In the genomic region with DNA sequence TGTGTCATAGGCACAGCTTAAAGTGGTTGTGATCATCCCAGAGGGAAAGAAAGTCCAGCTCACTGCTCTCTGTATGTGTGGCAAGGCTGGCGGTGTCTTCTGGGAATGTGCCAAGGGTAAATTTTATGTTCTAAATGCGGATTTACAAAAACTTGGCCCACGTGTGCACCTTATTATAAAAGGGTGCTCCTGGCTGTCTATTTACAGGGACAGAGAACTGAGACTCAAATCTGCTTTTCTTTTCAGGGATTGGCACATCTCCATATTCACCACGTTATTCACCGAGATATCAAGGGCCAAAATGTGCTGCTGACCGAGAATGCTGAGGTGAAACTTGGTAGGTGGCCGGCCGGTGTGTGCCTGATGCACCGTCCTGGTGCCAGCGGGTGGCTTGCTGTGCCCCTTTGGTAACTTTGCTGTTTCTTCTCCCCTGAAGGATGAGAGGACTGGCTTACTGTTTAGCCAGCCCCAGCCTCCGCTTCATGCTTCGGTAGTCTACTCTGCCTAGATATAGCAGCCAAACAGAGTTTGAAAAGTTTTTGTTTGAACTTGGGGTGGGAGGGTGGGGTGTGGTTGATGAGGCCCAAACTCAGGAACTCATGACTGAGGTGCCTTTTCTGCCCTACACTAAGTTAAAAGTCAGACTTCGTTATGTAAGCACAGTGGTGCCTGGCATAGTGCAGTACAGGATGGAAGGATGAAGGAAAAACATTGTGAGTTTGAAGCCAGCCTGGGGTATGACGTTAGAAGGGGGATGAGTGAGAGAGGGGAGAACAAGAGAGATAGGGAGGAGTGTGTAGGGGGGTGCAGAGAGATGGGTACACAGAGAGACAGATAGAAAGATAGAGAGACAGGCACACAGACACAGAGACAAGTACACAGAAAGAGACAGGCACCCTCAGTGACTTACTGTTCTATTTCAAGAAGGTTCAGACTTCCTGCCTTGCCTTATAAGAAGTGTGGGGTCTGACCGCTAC, we compare ENCODE assay signal across 15 mouse cellular contexts.
DNase-seq lines count a peak whose midpoint lies in the region; ATAC-seq and TF ChIP-seq lines count a peak whose summit lies in the region.
"Had no signal": no experiment of that assay in that cellular context is flagged by ENCODE, and none has a peak within 500 bp of the region (broad histone marks: within the 10 kb centered on the region; RNA-seq: fewer than 3 reads in every experiment).

No protein-coding gene starts in this region.

- no peaks in the 10 kb centered on the region for H3K27me3 ChIP-seq in hindbrain, embryonic 16.5 days (replicated peaks; ENCODE audit: control insufficient read depth, insufficient read depth, low read length)
- H3K27me3 ChIP-seq in hindbrain, embryonic 12.5 days = no peaks in the 10 kb centered on the region
- no peaks in the 10 kb centered on the region for H3K27me3 ChIP-seq in spleen, adult 2 months (ENCODE audit: control insufficient read depth, insufficient read depth, low read length)
- no peaks in the 10 kb centered on the region for H3K27me3 ChIP-seq in kidney, embryonic 15.5 days
- no peaks in the 10 kb centered on the region for H3K27me3 ChIP-seq in stomach, postnatal 0 days (ENCODE audit: control insufficient read depth, insufficient read depth, low read length)
- H3K27me3 ChIP-seq: stomach, embryonic 15.5 days had no signal

- no peak for TF ChIP-seq CTCF in spleen, adult 2 months (IDR thresholded peaks at IDR 0.05; ENCODE audit: extremely low read depth, insufficient read depth, insufficient read length, insufficient replicate concordance)
- TF ChIP-seq CTCF in stomach, postnatal 0 days (IDR thresholded peaks at IDR 0.05; ENCODE audit: low read depth) = no peak

- no peak for TF ChIP-seq EP300 in stomach, postnatal 0 days (optimal IDR thresholded peaks at IDR 0.05)

- no peaks in the 10 kb centered on the region for H3K9me3 ChIP-seq in hindbrain, embryonic 16.5 days (ENCODE audit: control insufficient read depth, low read length)
- H3K9me3 ChIP-seq in hindbrain, embryonic 12.5 days (replicated peaks) = no peaks in the 10 kb centered on the region
- H3K9me3 ChIP-seq in kidney, embryonic 15.5 days (replicated peaks) = no peaks in the 10 kb centered on the region
- no peaks in the 10 kb centered on the region for H3K9me3 ChIP-seq in stomach, postnatal 0 days (ENCODE audit: control insufficient read depth, low read length)
- H3K9me3 ChIP-seq: stomach, embryonic 15.5 days had no signal

- H3K4me1 ChIP-seq in hindbrain, embryonic 16.5 days (ENCODE audit: control insufficient read depth, insufficient read depth, low read depth, low read length) = peaks cover 12% of the 10 kb centered on the region
- peaks cover 2% of the 10 kb centered on the region; the same call in 1 of the 2 replicates for H3K4me1 ChIP-seq in hindbrain, embryonic 12.5 days
- H3K4me1 ChIP-seq in spleen, adult 2 months (ENCODE audit: control insufficient read depth, insufficient read depth, insufficient read length) = peaks cover 3% of the 10 kb centered on the region; the same call in 1 of the 2 replicates
- H3K4me1 ChIP-seq in kidney, embryonic 15.5 days = peaks cover 14% of the 10 kb centered on the region; the same call in 1 of the 2 replicates
- H3K4me1 ChIP-seq in stomach, postnatal 0 days (replicated peaks; ENCODE audit: control insufficient read depth, insufficient read depth) = 0 out of 2 replicates have a peak, but pooled peaks cover 2% of the 10 kb centered on the region

- no peak for TF ChIP-seq POLR2A in spleen, adult 2 months (IDR thresholded peaks at IDR 0.05; ENCODE audit: low read depth, low read length)

- 0 out of 2 replicates have a peak overlapping the region, but pooled peaks have one; percentile 17 for H3K27ac ChIP-seq in hindbrain, embryonic 16.5 days (ENCODE audit: low read depth, low read length)
- no peak overlapping the region for H3K27ac ChIP-seq in hindbrain, embryonic 12.5 days
- 0 out of 2 replicates have a peak overlapping the region, but pooled peaks have one; percentile 12 for H3K27ac ChIP-seq in spleen, adult 2 months (ENCODE audit: insufficient read depth, low read length)
- peak overlapping the region; percentile 41; the same call in 1 of the 2 replicates for H3K27ac ChIP-seq in kidney, embryonic 15.5 days
- 0 out of 2 replicates have a peak overlapping the region, but pooled peaks have one; percentile 30 for H3K27ac ChIP-seq in stomach, postnatal 0 days (replicated peaks)
- H3K27ac ChIP-seq: kidney, postnatal 0 days; stomach, embryonic 15.5 days had no signal

- H3K9ac ChIP-seq in hindbrain, embryonic 16.5 days (ENCODE audit: low read depth, low read length) = no peak overlapping the region; the same call in 1 of the 2 replicates
- no peak overlapping the region for H3K9ac ChIP-seq in hindbrain, embryonic 12.5 days
- H3K9ac ChIP-seq in kidney, embryonic 15.5 days = no peak overlapping the region
- H3K9ac ChIP-seq in stomach, postnatal 0 days (ENCODE audit: low read length) = no peak overlapping the region
- H3K9ac ChIP-seq: stomach, embryonic 15.5 days had no signal

- DNase-seq in spleen, adult 2 months (ENCODE audit: low read depth in 1 of 2, low spot score in 2 of 2) = no peak
- DNase-seq in spleen, postnatal 4 days (ENCODE audit: low spot score in 2 of 2) = no peak
- no peak for DNase-seq in stomach, postnatal 0 days (ENCODE audit: low spot score)
- no peak for DNase-seq in adrenal gland, adult 18-20 months (ENCODE audit: low spot score in 2 of 2)
- DNase-seq: cerebellum, adult 9-11 months; gastrocnemius, postnatal 36 days; layer of hippocampus, postnatal 36 days; lung, adult 18-20 months; right cerebral cortex, postnatal 25 days; thymus, postnatal 4 days had no signal

- WGBS in hindbrain, embryonic 16.5 days = 77% methylated on average over 15 of the region's 15 CpGs
- 91% methylated on average over 15 of the region's 15 CpGs for WGBS in hindbrain, embryonic 12.5 days
- 84% methylated on average over 15 of the region's 15 CpGs for WGBS in spleen, adult 2 months
- 80% methylated on average over 15 of the region's 15 CpGs for WGBS in kidney, embryonic 15.5 days
- 64% methylated on average over 15 of the region's 15 CpGs for WGBS in stomach, postnatal 0 days

- no peak overlapping the region for H3K4me3 ChIP-seq in hindbrain, embryonic 16.5 days (ENCODE audit: low read length)
- H3K4me3 ChIP-seq in hindbrain, embryonic 12.5 days = no peak overlapping the region
- no peak overlapping the region for H3K4me3 ChIP-seq in spleen, adult 2 months (ENCODE audit: extremely low read depth, insufficient read depth, insufficient read length)
- no peak overlapping the region for H3K4me3 ChIP-seq in kidney, embryonic 15.5 days (replicated peaks)
- no peak overlapping the region for H3K4me3 ChIP-seq in stomach, postnatal 0 days (ENCODE audit: low read depth, low read length)
- H3K4me3 ChIP-seq: stomach, embryonic 15.5 days had no signal

- no peak overlapping the region for H3K4me2 ChIP-seq in hindbrain, embryonic 16.5 days (ENCODE audit: low read length)
- no peak overlapping the region for H3K4me2 ChIP-seq in hindbrain, embryonic 12.5 days (replicated peaks)
- H3K4me2 ChIP-seq in kidney, embryonic 15.5 days = no peak overlapping the region
- no peak overlapping the region for H3K4me2 ChIP-seq in stomach, postnatal 0 days (replicated peaks; ENCODE audit: low read depth)
- H3K4me2 ChIP-seq: stomach, embryonic 15.5 days had no signal

- no peak for ATAC-seq in hindbrain, embryonic 16.5 days
- no peak for ATAC-seq in hindbrain, embryonic 12.5 days (ENCODE audit: low FRiP score)
- ATAC-seq in kidney, embryonic 15.5 days (replicated peaks; ENCODE audit: low FRiP score) = peak; percentile 56; the same call in 1 of the 2 replicates
- no peak for ATAC-seq in stomach, postnatal 0 days (ENCODE audit: low FRiP score, low TSS enrichment)

- peaks cover 26% of the 10 kb centered on the region for H3K36me3 ChIP-seq in hindbrain, embryonic 16.5 days (ENCODE audit: control insufficient read depth, insufficient read depth, low read length)
- H3K36me3 ChIP-seq in hindbrain, embryonic 12.5 days = peaks cover 83% of the 10 kb centered on the region
- peaks cover 19% of the 10 kb centered on the region for H3K36me3 ChIP-seq in spleen, adult 2 months (ENCODE audit: control insufficient read depth, insufficient read depth, low read length)
- H3K36me3 ChIP-seq in kidney, embryonic 15.5 days = peaks cover 92% of the 10 kb centered on the region
- peaks cover 20% of the 10 kb centered on the region; the same call in 1 of the 2 replicates for H3K36me3 ChIP-seq in stomach, postnatal 0 days (ENCODE audit: control insufficient read depth, insufficient read depth, low read length)
